ENCODE assay signal across 14 mouse cellular contexts in the genomic region with DNA sequence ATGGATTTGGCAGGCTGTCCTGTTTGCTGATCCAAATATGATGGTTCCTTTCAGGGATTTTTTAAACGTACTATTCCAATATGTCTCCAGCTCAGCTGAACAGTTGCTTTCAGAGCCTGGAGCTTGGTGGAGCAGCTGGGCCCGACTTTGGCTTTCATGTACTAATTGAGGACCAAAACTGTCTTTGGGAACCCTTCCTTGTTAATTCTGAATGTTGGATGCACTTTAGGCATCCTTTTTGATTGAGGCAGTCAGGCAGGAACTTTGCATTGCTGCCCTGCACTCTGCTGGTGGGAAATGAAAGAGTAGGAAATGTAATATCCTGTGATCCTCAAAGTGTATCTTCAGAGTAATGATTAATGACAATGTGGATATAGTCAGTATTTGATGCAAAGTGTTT.
DNase-seq lines count a peak whose midpoint lies in the region; TF ChIP-seq lines count a peak whose summit lies in the region.
"Had no signal": no experiment of that assay in that cellular context is flagged by ENCODE, and none has a peak within 500 bp of the region (broad histone marks: within the 10 kb centered on the region; RNA-seq: fewer than 3 reads in every experiment).

No protein-coding gene starts in this region.

- H3K27me3 ChIP-seq in cerebellum, adult 2 months (ENCODE audit: control insufficient read depth, insufficient read depth, low read length): no peaks in the 10 kb centered on the region
- H3K27me3 ChIP-seq in thymus, adult 2 months (ENCODE audit: control insufficient read depth, insufficient read depth, low read length): no peaks in the 10 kb centered on the region
- H3K27me3 ChIP-seq: megakaryocyte, embryonic 14.5 days; Patski had no signal

- no peak for TF ChIP-seq CTCF in cerebellum, adult 2 months (IDR thresholded peaks at IDR 0.05; ENCODE audit: borderline replicate concordance, insufficient read depth, low read depth, low read length)
- peak; percentile 17; the same call in 1 of the 2 replicates for TF ChIP-seq CTCF in left cerebral cortex, adult 2 months (IDR thresholded peaks at IDR 0.05)
- no peak for TF ChIP-seq CTCF in thymus, adult 2 months (IDR thresholded peaks at IDR 0.05; ENCODE audit: borderline replicate concordance, control insufficient read depth, extremely low read depth, insufficient read depth, low read length, poor library complexity)

- H3K4me1 ChIP-seq in cerebellum, adult 2 months (ENCODE audit: control insufficient read depth, insufficient read depth, low read length): no peaks in the 10 kb centered on the region
- no peaks in the 10 kb centered on the region for H3K4me1 ChIP-seq in thymus, adult 2 months (replicated peaks; ENCODE audit: control insufficient read depth, insufficient read depth, low read length)
- H3K4me1 ChIP-seq: megakaryocyte, embryonic 14.5 days had no signal

- intact Hi-C loops in left cerebral cortex, adult 2 months (cut with DNase I): no loop called here
- intact Hi-C loops in left cerebral cortex, postnatal 36 days (cut with DNase I): no loop called here

- no peaks in the 10 kb centered on the region for H3K36me3 ChIP-seq in thymus, adult 2 months (ENCODE audit: control insufficient read depth, insufficient read depth, low read length)

- no peak overlapping the region for H3K4me3 ChIP-seq in cerebellum, adult 2 months (replicated peaks; ENCODE audit: insufficient read depth, low read depth, low read length)
- H3K4me3 ChIP-seq in left cerebral cortex, adult 2 months: no peak overlapping the region
- H3K4me3 ChIP-seq in thymus, adult 2 months (ENCODE audit: control insufficient read depth, insufficient read depth, low read length): no peak overlapping the region
- H3K4me3 ChIP-seq: megakaryocyte, embryonic 14.5 days had no signal

- DNase-seq in cerebellum, postnatal 14 days: peak; percentile 19 to 20
- no peak for DNase-seq in cerebellum, adult 2 months
- DNase-seq in left cerebral cortex, adult 2 months (ENCODE audit: extremely low spot score in 1 of 2, low spot score in 2 of 2): no peak
- no peak for DNase-seq in left cerebral cortex, postnatal 36 days (ENCODE audit: low spot score in 2 of 2)
- peak; percentile 35 for DNase-seq in brain, adult 2 months (ENCODE audit: low read depth, low spot score)
- DNase-seq in layer of hippocampus, adult 9-11 months: peak; percentile 70
- no peak for DNase-seq in thymus, postnatal 25 days
- no peak for DNase-seq in thymus, adult 2 months
- DNase-seq: cerebellum, adult 8-10 months; gastrocnemius, postnatal 14 days; kidney, adult 2 months; liver had no signal

- no peak for TF ChIP-seq POLR2A in cerebellum, adult 2 months (IDR thresholded peaks at IDR 0.05; ENCODE audit: borderline replicate concordance, insufficient read depth, low read length)
- TF ChIP-seq POLR2A in thymus, adult 2 months (IDR thresholded peaks at IDR 0.05; ENCODE audit: control insufficient read depth, extremely low read depth, insufficient read depth, low read length, poor library complexity): no peak

- WGBS in cerebellum, adult 2 months: 21% methylated on average over 2 of the region's 2 CpGs
- WGBS in thymus, adult 2 months: 75% methylated on average over 2 of the region's 2 CpGs

- no peak overlapping the region for H3K27ac ChIP-seq in cerebellum, adult 2 months (ENCODE audit: insufficient read depth, low read length)
- no peak overlapping the region for H3K27ac ChIP-seq in left cerebral cortex, adult 2 months
- no peak overlapping the region for H3K27ac ChIP-seq in thymus, adult 2 months (ENCODE audit: control insufficient read depth, insufficient read depth, low read length)

Comparison
In these comparisons a context has a peak if more than half of its experiments do, and no peak if none do; other contexts are left out.
1. DNase-seq: peak in cerebellum, postnatal 14 days (2 of 2), brain, adult 2 months (single experiment) and layer of hippocampus, adult 9-11 months (single experiment); none in cerebellum, adult 2 months (0 of 2), left cerebral cortex, adult 2 months (0 of 2), left cerebral cortex, postnatal 36 days (0 of 2), thymus, postnatal 25 days (single experiment) and thymus, adult 2 months (single experiment).